Mouse (Mus musculus) C2C12 (cell line): ENCODE data around the gene Qtrt1.

ENCODE experiments used
- CEBPB ChIP-seq: IDR thresholded peaks from one replicate; pipeline ENCODE4 v1.6.1; 2011; ENCODE audit warnings: low read depth, mild to moderate bottlenecking, control low read depth, moderate library complexity
- CTCF ChIP-seq: IDR thresholded peaks from one replicate; pipeline ENCODE4 v1.5.1; 2011; ENCODE audit not compliant: control insufficient read depth, insufficient read depth, insufficient read length
- FOSL1 ChIP-seq: IDR thresholded peaks from one replicate; pipeline ENCODE4 v1.8.0; 2011; ENCODE audit warnings: mild to moderate bottlenecking, low read length; ENCODE audit not compliant: poor library complexity, insufficient read depth, severe bottlenecking
- MAX ChIP-seq: IDR thresholded peaks from one replicate; pipeline ENCODE4 v1.6.1; 2011; ENCODE audit warnings: mild to moderate bottlenecking, control low read depth
- MYOD1 ChIP-seq: IDR thresholded peaks from one replicate; pipeline ENCODE4 v1.6.1; 2011; ENCODE audit warnings: low read depth; ENCODE audit not compliant: control insufficient read depth, insufficient read length
- MYOG ChIP-seq: IDR thresholded peaks from one replicate; pipeline ENCODE4 v1.6.1; 2011; ENCODE audit not compliant: control insufficient read depth, insufficient read length; ENCODE audit errors: extremely low read depth
- USF1 ChIP-seq: IDR thresholded peaks from one replicate; pipeline ENCODE4 v1.6.1; 2011; ENCODE audit warnings: low read depth, mild to moderate bottlenecking, control low read depth, moderate library complexity

DNA sequence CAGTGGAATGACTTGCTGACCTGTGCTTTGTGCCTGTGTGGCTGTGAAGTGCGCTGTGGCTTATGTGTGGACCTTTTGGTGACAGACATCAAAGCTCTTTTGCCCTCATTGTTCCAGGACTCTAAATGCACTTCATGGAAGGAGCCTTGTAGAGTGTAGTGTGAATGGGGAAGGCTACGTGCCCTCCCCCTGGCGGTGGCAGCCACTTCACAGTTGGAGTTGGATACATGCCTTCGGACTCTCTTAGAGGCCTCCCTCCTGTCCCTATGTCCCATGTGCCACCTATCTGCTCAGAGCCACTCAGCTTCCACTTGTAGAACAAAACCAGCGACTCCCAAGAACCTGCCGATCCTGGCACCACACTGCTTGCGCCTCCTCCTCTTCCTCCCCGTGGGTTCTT, 22.1 kb downstream of the Qtrt1 start:
- TF ChIP-seq CTCF, result no peak
- TF ChIP-seq MAX, result no peak
- no peak for TF ChIP-seq MYOG
- no peak for TF ChIP-seq USF1
- TF ChIP-seq MYOD1, result no peak
- no peak for TF ChIP-seq CEBPB
- no peak for TF ChIP-seq FOSL1
